In genomic region chr2:153375380-153375779, GRCm38 (mm10) we compare ENCODE assay signal across 19 mouse cellular contexts. TPM values are rescaled to one million over a fixed set of nuclear protein-coding genes. Genes with fewer than 3 reads are reported as not detected.
DNase-seq lines count a peak whose midpoint lies in the region; ATAC-seq and TF ChIP-seq lines count a peak whose summit lies in the region.
"Had no signal": no experiment of that assay in that cellular context is flagged by ENCODE, and none has a peak within 500 bp of the region (broad histone marks: within the 10 kb centered on the region; RNA-seq: fewer than 3 reads in every experiment).

No protein-coding gene starts in this region.

- no peaks in the 10 kb centered on the region for H3K9me3 ChIP-seq in forebrain, embryonic 14.5 days (replicated peaks; ENCODE audit: control insufficient read depth, low read length)
- no peaks in the 10 kb centered on the region for H3K9me3 ChIP-seq in forebrain, embryonic 10.5 days
- H3K9me3 ChIP-seq: embryonic facial prominence, embryonic 15.5 days; heart, embryonic 12.5 days; hindbrain, embryonic 10.5 days; intestine, embryonic 15.5 days had no signal

- peak overlapping the region; percentile 9; the same call in 1 of the 2 replicates for H3K27ac ChIP-seq in forebrain, embryonic 14.5 days (ENCODE audit: low read depth, low read length)
- no peak overlapping the region for H3K27ac ChIP-seq in forebrain, embryonic 10.5 days
- peak overlapping the region; percentile 38; the same call in 1 of the 2 replicates for H3K27ac ChIP-seq in kidney, adult 2 months (ENCODE audit: insufficient read depth, low read depth, low read length)
- H3K27ac ChIP-seq: embryonic facial prominence, embryonic 15.5 days; hindbrain, embryonic 10.5 days; hindbrain, embryonic 14.5 days; intestine, embryonic 15.5 days had no signal

- H3K36me3 ChIP-seq in forebrain, embryonic 14.5 days (ENCODE audit: control insufficient read depth, insufficient read depth, low read length) = peaks cover 24% of the 10 kb centered on the region
- peaks cover 71% of the 10 kb centered on the region for H3K36me3 ChIP-seq in forebrain, embryonic 10.5 days (replicated peaks)
- no peaks in the 10 kb centered on the region for H3K36me3 ChIP-seq in kidney, adult 2 months (ENCODE audit: control insufficient read depth, insufficient read depth, low read length)

- TF ChIP-seq POLR2A in kidney, adult 2 months (IDR thresholded peaks at IDR 0.05; ENCODE audit: low read depth, low read length) = no peak

- no peak for TF ChIP-seq CTCF in kidney, adult 2 months (conservative IDR thresholded peaks at IDR 0.05; ENCODE audit: insufficient read depth, insufficient read length, low read depth, low read length)

- H3K27me3 ChIP-seq in forebrain, embryonic 14.5 days (replicated peaks; ENCODE audit: control insufficient read depth, insufficient read depth, low read length) = no peaks in the 10 kb centered on the region
- H3K27me3 ChIP-seq in forebrain, embryonic 10.5 days (ENCODE audit: poor library complexity, severe bottlenecking) = no peaks in the 10 kb centered on the region
- H3K27me3 ChIP-seq in kidney, adult 2 months (replicated peaks; ENCODE audit: control insufficient read depth, insufficient read depth, low read length) = no peaks in the 10 kb centered on the region
- H3K27me3 ChIP-seq: embryonic facial prominence, embryonic 15.5 days; heart, embryonic 12.5 days; intestine, embryonic 15.5 days had no signal

- no peaks in the 10 kb centered on the region for H3K4me1 ChIP-seq in forebrain, embryonic 14.5 days (ENCODE audit: control insufficient read depth, insufficient read depth, low read length)
- no peaks in the 10 kb centered on the region for H3K4me1 ChIP-seq in forebrain, embryonic 10.5 days
- H3K4me1 ChIP-seq in kidney, adult 2 months (ENCODE audit: control insufficient read depth, insufficient read depth, low read length) = peaks cover 15% of the 10 kb centered on the region
- H3K4me1 ChIP-seq: embryonic facial prominence, embryonic 15.5 days; hindbrain, embryonic 10.5 days; intestine, embryonic 15.5 days had no signal

- ATAC-seq in forebrain, embryonic 14.5 days = no peak
- ATAC-seq: forebrain, embryonic 16.5 days; intestine, embryonic 15.5 days had no signal

- DNase-seq in forebrain, embryonic 14.5 days (ENCODE audit: low spot score) = peak; percentile 13
- no peak for DNase-seq in forebrain, embryonic 10.5 days (ENCODE audit: extremely low spot score, low spot score)
- DNase-seq in kidney, adult 2 months = no peak
- DNase-seq in kidney, adult 8-10 months = no peak
- DNase-seq in adrenal gland, postnatal 25 days = peak; percentile 3
- peak; percentile 10 for DNase-seq in skeletal muscle tissue, adult 2 months (ENCODE audit: low read depth, low spot score)
- DNase-seq in retina, postnatal 1 day = no peak
- DNase-seq: cerebellum, adult 11 months; cerebellum, adult 8-10 months; cerebellum, postnatal 14 days; embryo, embryonic 11 days; kidney, adult 18-20 months had no signal

- no peak overlapping the region for H3K9ac ChIP-seq in forebrain, embryonic 14.5 days (ENCODE audit: low read length)
- H3K9ac ChIP-seq: embryonic facial prominence, embryonic 15.5 days; heart, embryonic 12.5 days; hindbrain, embryonic 14.5 days; intestine, embryonic 15.5 days had no signal

- no peak overlapping the region for H3K4me2 ChIP-seq in forebrain, embryonic 14.5 days (ENCODE audit: low read length)
- H3K4me2 ChIP-seq: embryonic facial prominence, embryonic 15.5 days; heart, embryonic 12.5 days; hindbrain, embryonic 14.5 days; intestine, embryonic 15.5 days had no signal

- no peak overlapping the region for H3K4me3 ChIP-seq in forebrain, embryonic 14.5 days (ENCODE audit: low read depth, low read length)
- H3K4me3 ChIP-seq in forebrain, embryonic 10.5 days = no peak overlapping the region
- no peak overlapping the region for H3K4me3 ChIP-seq in kidney, adult 2 months (ENCODE audit: insufficient read depth, low read depth, low read length)
- H3K4me3 ChIP-seq: embryonic facial prominence, embryonic 15.5 days; erythroblast, embryonic 14.5 days; heart, embryonic 12.5 days; hindbrain, embryonic 10.5 days; intestine, embryonic 15.5 days had no signal

- 73% methylated on average over 2 of the region's 2 CpGs for WGBS in forebrain, embryonic 14.5 days
- WGBS in forebrain, embryonic 10.5 days = 88% methylated on average over 2 of the region's 2 CpGs
- WGBS in kidney, adult 2 months = 49% methylated on average over 2 of the region's 2 CpGs

RNA-seq across cellular contexts. Expression of gene Asxl1, which starts 29.8 kb away (rescaled TPM):
- 13.6 and 13.7 TPM in 2 replicates for polyA plus RNA-seq in forebrain, embryonic 14.5 days (2014; fragmentation: Nextera tagmentation; extraction: Ambion mirVana)
- 13.1 and 14.2 TPM in 2 replicates for polyA plus RNA-seq in forebrain, embryonic 10.5 days (2016; fragmentation: Nextera tagmentation; extraction: Ambion mirVana)
- polyA plus RNA-seq in kidney, adult 2 months (2012; rRNA removed) = 9.1 and 10.0 TPM in 2 replicates
- total RNA-seq in adrenal gland, postnatal 25 days (2021) = 32.4 and 38.4 TPM in 2 replicates

Comparison
In these comparisons a context has a peak if more than half of its experiments do, and no peak if none do; other contexts are left out.
1. DNase-seq: peak in forebrain, embryonic 14.5 days (single experiment), adrenal gland, postnatal 25 days (single experiment) and skeletal muscle tissue, adult 2 months (single experiment); none in forebrain, embryonic 10.5 days (single experiment), kidney, adult 2 months (single experiment), kidney, adult 8-10 months (0 of 2) and retina, postnatal 1 day (single experiment).